Mouse (Mus musculus) midbrain, embryonic 15.5 days (tissue): ENCODE results near the gene Fbxo3. TPM values are rescaled to one million over a fixed set of nuclear protein-coding genes. Genes with fewer than 3 reads are reported as not detected.
A peak's percentile ranks its signal among the peaks of the same experiment; 100 is the strongest.
"Not testable (repeated sequence)": the region's sequence is repeated elsewhere in the genome, so short reads cannot be mapped to it uniquely, and the experiment has no call there.

Experiments used
- ATAC-seq: fragments of 200-750 bp; cut with Nextera tagmentation; replicated peaks from 2 replicates; pipeline ENCODE4 v1.8.0; 2017; ENCODE audit warnings: moderate TSS enrichment
- H3K27ac ChIP-seq: fragments of 300-500 bp; sonication (generic); 2 replicates; pipeline ENCODE4 v1.5.1; 2015; ENCODE audit warnings: mild to moderate bottlenecking, inconsistent platforms
- H3K27me3 ChIP-seq: fragments of 300-500 bp; sonication (generic); replicated peaks from 2 replicates; pipeline ENCODE4 v1.6.1; 2015; ENCODE audit warnings: inconsistent platforms
- H3K36me3 ChIP-seq: fragments of 300-500 bp; sonication (generic); replicated peaks from 2 replicates; pipeline ENCODE4 v1.6.1; 2015; ENCODE audit warnings: inconsistent platforms
- H3K4me1 ChIP-seq: fragments of 300-500 bp; sonication (generic); 2 replicates; pipeline ENCODE4 v1.6.1; 2015; ENCODE audit warnings: inconsistent platforms
- H3K4me2 ChIP-seq: fragments of 300-500 bp; sonication (generic); 2 replicates; pipeline ENCODE4 v1.6.1; 2015; ENCODE audit warnings: inconsistent platforms, mild to moderate bottlenecking, moderate library complexity
- H3K4me3 ChIP-seq: fragments of 300-500 bp; sonication (generic); 2 replicates; pipeline ENCODE4 v1.5.1; 2015; ENCODE audit warnings: mild to moderate bottlenecking, inconsistent platforms
- H3K9ac ChIP-seq: fragments of 300-500 bp; sonication (generic); 2 replicates; pipeline ENCODE4 v1.6.1; 2015; ENCODE audit warnings: mild to moderate bottlenecking, inconsistent platforms
- H3K9me3 ChIP-seq: fragments of 300-500 bp; sonication (generic); 2 replicates; pipeline ENCODE4 v1.6.1; 2016; ENCODE audit warnings: inconsistent platforms
- WGBS: fragments of 180-500 bp; shearing (Covaris S2); methylation state at CpG from one replicate; pipeline ENCODE4 v1.1.7; 2015; ENCODE audit warnings: mixed read lengths; 5-methylcytosine and 5-hydroxymethylcytosine counted together
- polyA plus RNA-seq: library from polyadenylated mRNA; unstranded; fragments of >200 nt; fragmentation: Nextera tagmentation; extraction: Ambion mirVana; gene quantifications from 2 replicates; pipeline ENCODE4 v1.2.1, GENCODE M21; 2015

Gene Fbxo3
- polyA plus RNA-seq, 1 experiment from 2014 or later = 76.2 TPM

GRCm38 (mm10) chr2:104043624-104044478, 16.3 kb downstream of the Fbxo3 start:
- H3K27me3 ChIP-seq = no peaks in the 10 kb centered on the region
- peaks cover 17% of the 10 kb centered on the region; the same call in 1 of the 2 replicates for H3K36me3 ChIP-seq
- 65% methylated on average over 4 of the region's 5 CpGs for WGBS
- H3K9me3 ChIP-seq = no peaks in the 10 kb centered on the region
- H3K4me2 ChIP-seq = no peak overlapping the region
- no peaks in the 10 kb centered on the region for H3K4me1 ChIP-seq
- ATAC-seq = no peak
- H3K9ac ChIP-seq = no peak overlapping the region
- no peak overlapping the region for H3K4me3 ChIP-seq
- H3K27ac ChIP-seq = no peak overlapping the region

GRCm38 (mm10) chr2:104044479-104045080, 17.1 kb downstream of the Fbxo3 start:
- no peak for ATAC-seq
- Histone ChIP-seq H3K4me3 (no peak overlapping the region), H3K27ac (no peak overlapping the region), H3K4me1 (no peaks in the 10 kb centered on the region), H3K4me2 (no peak overlapping the region), H3K9me3 (no peaks in the 10 kb centered on the region), H3K9ac (no peak overlapping the region), H3K27me3 (no peaks in the 10 kb centered on the region), H3K36me3 (peaks cover 17% of the 10 kb centered on the region; the same call in 1 of the 2 replicates)
- 91% methylated on average over 1 of the region's 1 CpGs for WGBS

GRCm38 (mm10) chr2:104058381-104058780, 30.9 kb downstream of the Fbxo3 start:
- no peak for ATAC-seq
- Histone ChIP-seq H3K4me3 (no peak overlapping the region), H3K27me3 (no peaks in the 10 kb centered on the region), H3K9ac (no peak overlapping the region), H3K9me3 (no peaks in the 10 kb centered on the region), H3K27ac (no peak overlapping the region), H3K4me2 (no peak overlapping the region), H3K4me1 (no peaks in the 10 kb centered on the region), H3K36me3 (peaks cover 31% of the 10 kb centered on the region)
- WGBS = 95% methylated on average over 1 of the region's 1 CpGs

- Histone ChIP-seq H3K4me2 (no peak overlapping the region), H3K9ac (no peak overlapping the region), H3K27me3 (no peaks in the 10 kb centered on the region), H3K27ac (no peak overlapping the region), H3K4me3 (no peak overlapping the region), H3K4me1 (no peaks in the 10 kb centered on the region), H3K9me3 (no peaks in the 10 kb centered on the region), H3K36me3 (peaks cover 31% of the 10 kb centered on the region)
- 97% methylated on average over 4 of the region's 4 CpGs for WGBS
- no peak for ATAC-seq
Observed at GRCm38 (mm10) chr2:104058954-104059353, 31.4 kb downstream of the Fbxo3 start.

- Histone ChIP-seq H3K4me2 (no peak overlapping the region), H3K27ac (no peak overlapping the region), H3K9ac (no peak overlapping the region), H3K27me3 (no peaks in the 10 kb centered on the region), H3K4me1 (no peaks in the 10 kb centered on the region), H3K4me3 (no peak overlapping the region), H3K9me3 (no peaks in the 10 kb centered on the region), H3K36me3 (peaks cover 25% of the 10 kb centered on the region)
- WGBS = 91% methylated on average over 10 of the region's 10 CpGs
- no peak for ATAC-seq
Observed at GRCm38 (mm10) chr2:104059786-104060185, 32.3 kb downstream of the Fbxo3 start.

GRCm38 (mm10) chr2:104060996-104061395, 33.5 kb downstream of the Fbxo3 start:
- no peak overlapping the region for H3K27ac ChIP-seq
- H3K4me2 ChIP-seq = no peak overlapping the region
- whole genome bisulfite sequencing = 96% methylated on average over 6 of the region's 6 CpGs
- H3K36me3 ChIP-seq = peaks cover 20% of the 10 kb centered on the region
- H3K4me3 ChIP-seq = no peak overlapping the region
- no peak overlapping the region for H3K9ac ChIP-seq
- H3K4me1 ChIP-seq = no peaks in the 10 kb centered on the region
- H3K27me3 ChIP-seq = no peaks in the 10 kb centered on the region
- ATAC-seq = no peak
- no peaks in the 10 kb centered on the region for H3K9me3 ChIP-seq

GRCm38 (mm10) chr2:104062665-104063064, 35.1 kb downstream of the Fbxo3 start:
- ATAC-seq = no peak
- Histone ChIP-seq H3K4me3 (no peak overlapping the region), H3K9ac (no peak overlapping the region), H3K27me3 (no peaks in the 10 kb centered on the region), H3K9me3 (no peaks in the 10 kb centered on the region), H3K27ac (no peak overlapping the region), H3K4me1 (no peaks in the 10 kb centered on the region), H3K36me3 (peaks cover 20% of the 10 kb centered on the region), H3K4me2 (no peak overlapping the region)

- no peaks in the 10 kb centered on the region for H3K4me1 ChIP-seq
- WGBS = 88% methylated on average over 2 of the region's 2 CpGs
- H3K4me2 ChIP-seq = no peak overlapping the region
- H3K9ac ChIP-seq = no peak overlapping the region
- no peaks in the 10 kb centered on the region for H3K27me3 ChIP-seq
- H3K36me3 ChIP-seq = peaks cover 15% of the 10 kb centered on the region
- H3K4me3 ChIP-seq = no peak overlapping the region
- H3K9me3 ChIP-seq = no peaks in the 10 kb centered on the region
- no peak for ATAC-seq
- no peak overlapping the region for H3K27ac ChIP-seq
Observed at GRCm38 (mm10) chr2:104064152-104064551, 36.6 kb downstream of the Fbxo3 start.

- H3K4me1 ChIP-seq, H3K4me3 ChIP-seq, H3K27me3 ChIP-seq, H3K36me3 ChIP-seq, H3K9me3 ChIP-seq, H3K27ac ChIP-seq, H3K4me2 ChIP-seq, H3K9ac ChIP-seq, ATAC-seq: not testable (repeated sequence)
- WGBS = 92% methylated on average over 6 of the region's 6 CpGs
Observed at GRCm38 (mm10) chr2:104065526-104065925, 38.0 kb downstream of the Fbxo3 start, which contains the start of gene Gm10912. TSS of gene Gm10912 (plus strand) at chr2:104065826.

DNA sequence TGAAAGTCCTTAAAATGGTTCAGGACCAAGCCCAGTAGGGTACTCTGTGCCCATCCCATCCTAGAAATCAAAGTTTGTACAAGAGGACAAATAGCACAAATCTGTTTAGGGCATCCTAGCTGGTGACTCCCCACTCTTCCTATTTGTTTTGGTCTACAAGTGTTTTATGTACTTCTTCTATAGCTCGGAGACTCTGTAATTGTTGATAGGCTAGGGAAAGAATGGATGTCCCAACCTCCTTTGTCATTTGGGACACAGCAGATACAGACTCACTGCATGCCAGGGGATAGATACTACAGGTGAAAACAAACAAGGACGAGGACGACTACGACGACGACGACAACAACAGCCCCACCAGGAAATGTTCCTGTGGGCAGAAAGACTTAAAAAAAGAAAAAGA, 40.9 kb downstream of the Fbxo3 start, which contains the start of gene Gm10799:
Gene Gm10799, minus strand, starts transcription at position 101 of the 400 bp plus-strand sequence.
- not testable (repeated sequence) for H3K27me3 ChIP-seq, H3K4me3 ChIP-seq, H3K36me3 ChIP-seq, H3K9ac ChIP-seq, ATAC-seq, H3K9me3 ChIP-seq, H3K4me2 ChIP-seq, H3K27ac ChIP-seq, H3K4me1 ChIP-seq
- WGBS = 89% methylated on average over 7 of the region's 7 CpGs

DNA sequence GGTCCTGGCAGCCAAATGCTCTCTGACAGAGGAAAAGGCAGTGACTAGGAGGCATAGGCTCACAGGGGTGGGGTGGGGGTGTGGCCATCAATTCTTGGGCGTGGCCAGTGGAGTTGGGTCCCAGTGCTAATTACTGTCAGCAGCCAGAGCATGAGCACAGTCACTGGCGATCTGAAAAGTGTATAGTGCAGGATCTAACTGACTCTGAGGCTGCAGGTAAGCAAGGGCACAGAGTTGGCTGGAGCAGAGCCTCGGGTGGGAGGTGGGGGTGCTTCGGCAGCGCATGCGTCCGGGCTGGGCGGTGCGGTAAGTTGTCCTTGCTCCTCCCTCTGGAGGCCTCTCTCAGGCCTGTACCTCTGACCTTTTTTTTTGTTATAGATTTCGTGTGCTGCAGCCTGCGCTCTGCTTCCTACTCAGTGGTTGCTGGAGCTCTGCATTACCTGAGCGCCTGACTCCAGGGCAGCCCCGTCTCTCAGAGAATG, 42.2 kb downstream of the Fbxo3 start, which contains the start of gene Cd59b:
Gene Cd59b, plus strand, starts transcription at position 146 of the 482 bp plus-strand sequence.
- Histone ChIP-seq H3K36me3 (no peaks in the 10 kb centered on the region), H3K4me1 (peaks cover 8% of the 10 kb centered on the region; the same call in 1 of the 2 replicates), H3K27me3 (no peaks in the 10 kb centered on the region), H3K9ac (peak within 1 kb of the TSS; percentile 25; the same call in 1 of the 2 replicates), H3K4me2 (peak within 1 kb of the TSS; percentile 61), H3K4me3 (peak within 1 kb of the TSS; percentile 36), H3K9me3 (no peaks in the 10 kb centered on the region), H3K27ac (peak within 1 kb of the TSS; percentile 20; the same call in 1 of the 2 replicates)
- peak; percentile 90 for ATAC-seq
- 5% methylated on average over 13 of the region's 13 CpGs for WGBS

GRCm38 (mm10) chr2:104078285-104078684, 50.8 kb downstream of the Fbxo3 start:
- 87% methylated on average over 5 of the region's 5 CpGs for WGBS
- not testable (repeated sequence) for H3K27me3 ChIP-seq, H3K36me3 ChIP-seq, ATAC-seq, H3K9me3 ChIP-seq, H3K27ac ChIP-seq, H3K4me1 ChIP-seq, H3K4me2 ChIP-seq, H3K9ac ChIP-seq, H3K4me3 ChIP-seq
